17 mouse cellular contexts compared by ENCODE assay signal in the genomic region with DNA sequence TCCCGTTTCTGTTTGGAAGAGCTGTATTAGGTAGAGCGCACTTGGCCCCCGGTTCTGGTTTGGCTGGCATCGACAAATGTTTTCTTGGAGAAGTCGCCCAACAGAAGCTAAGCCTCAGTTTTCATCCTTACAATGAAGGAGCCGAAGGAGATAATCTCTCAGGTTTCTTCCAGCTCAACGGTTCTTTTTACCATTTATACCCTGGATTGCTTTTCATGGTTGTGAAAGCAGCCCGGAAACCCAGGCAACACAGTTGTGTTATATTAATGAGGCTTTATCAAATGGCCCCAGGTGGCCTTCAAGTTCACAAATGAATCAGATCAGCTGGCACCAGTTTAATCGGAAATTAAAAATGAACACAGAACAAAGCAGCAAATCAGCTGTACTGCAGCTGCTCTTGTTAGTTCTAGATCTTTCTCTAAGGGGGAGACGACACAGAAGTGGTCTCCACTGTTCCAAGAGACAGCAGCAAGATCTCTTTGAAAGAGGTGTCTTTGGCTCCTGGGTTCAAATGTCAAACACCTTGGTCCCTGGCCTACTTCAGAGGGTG. TPM values are rescaled to one million over a fixed set of nuclear protein-coding genes. Genes with fewer than 3 reads are reported as not detected.
DNase-seq lines count a peak whose midpoint lies in the region; ATAC-seq and TF ChIP-seq lines count a peak whose summit lies in the region.
"Had no signal": no experiment of that assay in that cellular context is flagged by ENCODE, and none has a peak within 500 bp of the region (broad histone marks: within the 10 kb centered on the region; RNA-seq: fewer than 3 reads in every experiment).

No protein-coding gene starts in this region.

- no peak for DNase-seq in liver, adult 2 months (ENCODE audit: extremely low read depth, low read depth, low spot score)
- no peak for DNase-seq in liver, postnatal 0 days
- DNase-seq in forebrain, postnatal 0 days, result peak; percentile 34
- DNase-seq in c-Kit-positive CD71-positive TER-119-positive erythroid progenitor cells, embryonic 14.5 days (ENCODE audit: low spot score), result no peak
- DNase-seq in lung, postnatal 14 days, result no peak
- no peak for DNase-seq in spleen, postnatal 4 days (ENCODE audit: low spot score in 2 of 2)
- no peak for DNase-seq in thymus, postnatal 4 days
- DNase-seq: cerebellum, postnatal 14 days; heart, postnatal 36 days; lung, adult 2 months; spleen, adult 18-20 months; thymus, adult 2 months had no signal

- 91% methylated on average over 10 of the region's 10 CpGs for WGBS in liver, adult 2 months
- 80% methylated on average over 10 of the region's 10 CpGs for WGBS in liver, postnatal 0 days (ENCODE audit: insufficient replicate concordance)
- 11% methylated on average over 10 of the region's 10 CpGs for WGBS in forebrain, postnatal 0 days
- WGBS in midbrain, embryonic 12.5 days, result 18% methylated on average over 10 of the region's 10 CpGs

- TF ChIP-seq EP300 in liver, postnatal 0 days (IDR thresholded peaks at IDR 0.05; ENCODE audit: low read depth), result no peak

- no peak for TF ChIP-seq POLR2A in liver, adult 2 months (IDR thresholded peaks at IDR 0.05; ENCODE audit: extremely low read depth, insufficient read depth, low read length)

- no peaks in the 10 kb centered on the region for H3K27me3 ChIP-seq in liver, adult 2 months (ENCODE audit: control insufficient read depth, insufficient read depth, low read length)
- no peaks in the 10 kb centered on the region for H3K27me3 ChIP-seq in liver, postnatal 0 days (ENCODE audit: insufficient read depth, low read length)
- H3K27me3 ChIP-seq in forebrain, postnatal 0 days (ENCODE audit: insufficient read depth, low read length), result no peaks in the 10 kb centered on the region
- no peaks in the 10 kb centered on the region for H3K27me3 ChIP-seq in midbrain, embryonic 12.5 days
- H3K27me3 ChIP-seq: limb, embryonic 12.5 days had no signal

- no peaks in the 10 kb centered on the region for H3K9me3 ChIP-seq in liver, postnatal 0 days (ENCODE audit: low read length)
- no peaks in the 10 kb centered on the region for H3K9me3 ChIP-seq in forebrain, postnatal 0 days (ENCODE audit: low read length)
- no peaks in the 10 kb centered on the region for H3K9me3 ChIP-seq in midbrain, embryonic 12.5 days
- H3K9me3 ChIP-seq: limb, embryonic 12.5 days; megakaryocyte, embryonic 14.5 days had no signal

- H3K79me2 ChIP-seq in liver, adult 2 months (ENCODE audit: control insufficient read depth, insufficient read depth, low read length), result no peaks in the 10 kb centered on the region

- H3K4me3 ChIP-seq in liver, adult 2 months (ENCODE audit: insufficient read depth, low read depth, low read length), result no peak overlapping the region
- H3K4me3 ChIP-seq in liver, postnatal 0 days (ENCODE audit: low read depth, low read length), result no peak overlapping the region
- no peak overlapping the region for H3K4me3 ChIP-seq in forebrain, postnatal 0 days (ENCODE audit: low read depth, low read length)
- H3K4me3 ChIP-seq in midbrain, embryonic 12.5 days, result no peak overlapping the region
- H3K4me3 ChIP-seq: erythroblast, embryonic 14.5 days; limb, embryonic 12.5 days; megakaryocyte, embryonic 14.5 days had no signal

- no peak overlapping the region for H3K9ac ChIP-seq in liver, adult 2 months (ENCODE audit: low read depth, low read length)
- no peak overlapping the region for H3K9ac ChIP-seq in liver, postnatal 0 days (replicated peaks)
- H3K9ac ChIP-seq in forebrain, postnatal 0 days, result no peak overlapping the region
- H3K9ac ChIP-seq in midbrain, embryonic 12.5 days (replicated peaks), result no peak overlapping the region
- H3K9ac ChIP-seq: limb, embryonic 12.5 days had no signal

- H3K4me2 ChIP-seq in liver, postnatal 0 days (ENCODE audit: low read depth, low read length), result no peak overlapping the region
- H3K4me2 ChIP-seq in forebrain, postnatal 0 days (ENCODE audit: low read depth), result no peak overlapping the region
- H3K4me2 ChIP-seq in midbrain, embryonic 12.5 days (replicated peaks), result no peak overlapping the region
- H3K4me2 ChIP-seq: limb, embryonic 12.5 days had no signal

- no peak for TF ChIP-seq CTCF in liver, adult 2 months (IDR thresholded peaks at IDR 0.05; ENCODE audit: low read depth, low read length)
- TF ChIP-seq CTCF in liver, postnatal 0 days (IDR thresholded peaks at IDR 0.05; ENCODE audit: low read depth), result no peak
- TF ChIP-seq CTCF in forebrain, postnatal 0 days (IDR thresholded peaks at IDR 0.05; ENCODE audit: low read depth), result no peak

- no peaks in the 10 kb centered on the region for H3K36me3 ChIP-seq in liver, adult 2 months (ENCODE audit: control insufficient read depth, insufficient read depth, low read length)
- no peaks in the 10 kb centered on the region for H3K36me3 ChIP-seq in liver, postnatal 0 days (replicated peaks; ENCODE audit: insufficient read depth, low read length)
- no peaks in the 10 kb centered on the region for H3K36me3 ChIP-seq in forebrain, postnatal 0 days (ENCODE audit: insufficient read depth)
- no peaks in the 10 kb centered on the region for H3K36me3 ChIP-seq in midbrain, embryonic 12.5 days
- H3K36me3 ChIP-seq: limb, embryonic 12.5 days had no signal

- peaks cover 39% of the 10 kb centered on the region for H3K4me1 ChIP-seq in liver, adult 2 months (ENCODE audit: control insufficient read depth, insufficient read depth, low read length)
- H3K4me1 ChIP-seq in liver, postnatal 0 days (ENCODE audit: insufficient read depth), result peaks cover under 1% of the 10 kb centered on the region; the same call in 1 of the 2 replicates
- H3K4me1 ChIP-seq in forebrain, postnatal 0 days (ENCODE audit: insufficient read depth), result no peaks in the 10 kb centered on the region
- H3K4me1 ChIP-seq in midbrain, embryonic 12.5 days, result peaks cover 17% of the 10 kb centered on the region
- H3K4me1 ChIP-seq: limb, embryonic 12.5 days had no signal

- no peak for ATAC-seq in liver, postnatal 0 days
- peak; percentile 69 for ATAC-seq in forebrain, postnatal 0 days
- ATAC-seq in midbrain, embryonic 12.5 days (ENCODE audit: low FRiP score, low read depth), result peak; percentile 69

- peak overlapping the region; percentile 100 for H3K27ac ChIP-seq in liver, adult 2 months (replicated peaks; ENCODE audit: insufficient read depth, low read depth, low read length)
- no peak overlapping the region for H3K27ac ChIP-seq in liver, postnatal 0 days (ENCODE audit: low read depth)
- peak overlapping the region; percentile 23; the same call in 1 of the 2 replicates for H3K27ac ChIP-seq in forebrain, postnatal 0 days (ENCODE audit: low read depth, low read length)
- peak overlapping the region; percentile 66 for H3K27ac ChIP-seq in midbrain, embryonic 12.5 days (replicated peaks)
- H3K27ac ChIP-seq: kidney, postnatal 0 days; limb, embryonic 12.5 days had no signal

RNA-seq across cellular contexts. Expression of a gene that starts 27.4 kb away (rescaled TPM):
- total RNA-seq in liver, adult 2 months (2014; rRNA removed), result 67.5 and 116 TPM in 2 replicates
- 14.5 and 23.1 TPM in 2 replicates for polyA plus RNA-seq in liver, adult 2 months (2012; rRNA removed)
- polyA plus RNA-seq in liver, postnatal 0 days (2015; fragmentation: Nextera tagmentation; extraction: Ambion mirVana), result 4.8 and 6.4 TPM in 2 replicates
- total RNA-seq in forebrain, postnatal 0 days (2014; rRNA removed), result 22.2 and 33.2 TPM in 2 replicates
- polyA plus RNA-seq in forebrain, postnatal 0 days (2015; fragmentation: Nextera tagmentation; extraction: Ambion mirVana), result 11.6 and 16.0 TPM in 2 replicates
- 31.3 and 31.9 TPM in 2 replicates for polyA plus RNA-seq in midbrain, embryonic 12.5 days (2016; fragmentation: Nextera tagmentation; extraction: Ambion mirVana)
- polyA plus RNA-seq: erythroblast, embryonic 14.5 days had no signal
